Comparison of ENCODE assay signal across 7 mouse cellular contexts in genomic region chr2:109675973-109676617, GRCm38 (mm10). TPM values are rescaled to one million over a fixed set of nuclear protein-coding genes. Genes with fewer than 3 reads are reported as not detected.
A peak's percentile ranks its signal among the peaks of the same experiment; 100 is the strongest.
DNase-seq lines count a peak whose midpoint lies in the region; ATAC-seq and TF ChIP-seq lines count a peak whose summit lies in the region.

No protein-coding gene starts in this region.

- peak; percentile 3 for DNase-seq in MEL (ENCODE audit: low read depth, low spot score)
- DNase-seq in adrenal gland, adult 2 months, result peak; percentile 40
- peak; percentile 80 for DNase-seq in embryo, embryonic 9.5 days (ENCODE audit: extremely low spot score)
- peak; percentile 74 for DNase-seq in heart, postnatal 4 days
- DNase-seq in kidney, postnatal 4 days, result peak; percentile 88
- DNase-seq in midbrain, embryonic 11.5 days (ENCODE audit: low spot score, missing footprints), result peak; percentile 95
- peak; percentile 51 for DNase-seq in testis, postnatal 14 days (ENCODE audit: low spot score)

- TF ChIP-seq EP300 in MEL (IDR thresholded peaks at IDR 0.05; ENCODE audit: low read depth in 1 of 2, low read length in 2 of 2), result no peak

- H3K4me2 ChIP-seq in midbrain, embryonic 11.5 days, result peak overlapping the region; percentile 95

- H3K9me3 ChIP-seq in MEL (replicated peaks; ENCODE audit: insufficient read depth, low read length), result no peaks in the 10 kb centered on the region
- no peaks in the 10 kb centered on the region for H3K9me3 ChIP-seq in midbrain, embryonic 11.5 days (ENCODE audit: control insufficient read depth, low read length)

- H3K27ac ChIP-seq in MEL (ENCODE audit: control insufficient read depth, low read depth, low read length), result no peak overlapping the region
- H3K27ac ChIP-seq in midbrain, embryonic 11.5 days (ENCODE audit: low read depth, low read length), result no peak overlapping the region

- no peaks in the 10 kb centered on the region for H3K36me3 ChIP-seq in MEL (ENCODE audit: control insufficient read depth in 1 of 2, insufficient read depth in 2 of 2, low read length in 2 of 2)
- H3K36me3 ChIP-seq in midbrain, embryonic 11.5 days (ENCODE audit: control insufficient read depth, insufficient read depth, low read length), result no peaks in the 10 kb centered on the region

- TF ChIP-seq POLR2A in MEL (IDR thresholded peaks at IDR 0.05; ENCODE audit: control insufficient read depth in 1 of 2, insufficient read depth in 1 of 2, low read depth in 1 of 2, low read length in 2 of 2, poor library complexity in 1 of 2), result no peak

- H3K4me1 ChIP-seq in MEL (ENCODE audit: control insufficient read depth in 1 of 2, insufficient read depth in 2 of 2, low read length in 2 of 2), result no peaks in the 10 kb centered on the region
- peaks cover 19% of the 10 kb centered on the region; the same call in 1 of the 2 replicates for H3K4me1 ChIP-seq in midbrain, embryonic 11.5 days (ENCODE audit: control insufficient read depth, insufficient read depth, low read length)

- H3K9ac ChIP-seq in MEL (ENCODE audit: control insufficient read depth, low read depth, low read length, poor library complexity, severe bottlenecking), result no peak overlapping the region
- no peak overlapping the region for H3K9ac ChIP-seq in midbrain, embryonic 11.5 days (ENCODE audit: low read length)

- ATAC-seq in midbrain, embryonic 11.5 days (ENCODE audit: low FRiP score), result no peak

- no peaks in the 10 kb centered on the region for H3K79me2 ChIP-seq in MEL (ENCODE audit: control insufficient read depth, insufficient read depth, low read length, poor library complexity)

- TF ChIP-seq RAD21 in MEL (IDR thresholded peaks at IDR 0.05; ENCODE audit: low read depth, low read length), result no peak

- no peak for TF ChIP-seq CTCF in MEL (IDR thresholded peaks at IDR 0.05 in 2 of 3, conservative IDR thresholded peaks at IDR 0.05 in 1 of 3; ENCODE audit: control insufficient read depth in 1 of 3, insufficient read depth in 1 of 3, low read depth in 2 of 3, low read length in 3 of 3, poor library complexity in 1 of 3, severe bottlenecking in 1 of 3)

- under 1% methylated on average over 29 of the region's 29 CpGs for WGBS in midbrain, embryonic 11.5 days

- H3K27me3 ChIP-seq in MEL (ENCODE audit: control insufficient read depth in 1 of 2, insufficient read depth in 2 of 2, low read length in 2 of 2), result no peaks in the 10 kb centered on the region
- H3K27me3 ChIP-seq in midbrain, embryonic 11.5 days (ENCODE audit: control insufficient read depth, insufficient read depth, low read length), result peaks cover 47% of the 10 kb centered on the region

- H3K4me3 ChIP-seq in MEL (ENCODE audit: control insufficient read depth in 1 of 2, insufficient read depth in 1 of 2, low read depth in 2 of 2, low read length in 2 of 2), result no peak overlapping the region
- peak overlapping the region; percentile 62 for H3K4me3 ChIP-seq in midbrain, embryonic 11.5 days (ENCODE audit: low read depth, low read length)

TF ChIP-seq in MEL, 35 proteins besides CTCF, POLR2A, EP300 and RAD21:
- TF ChIP-seq MAZ (IDR thresholded peaks at IDR 0.05; ENCODE audit: low read depth, low read length), result no peak
- no peak for TF ChIP-seq USF1 (IDR thresholded peaks at IDR 0.05; ENCODE audit: low read depth, low read length)
- no peak for TF ChIP-seq TBP (IDR thresholded peaks at IDR 0.05; ENCODE audit: low read depth, low read length)

RNA-seq across cellular contexts. Expression of gene Bdnf, which starts 1.6 kb away (rescaled TPM):
- total RNA-seq in MEL (2012; rRNA removed), result not detected in 2 replicates
- polyA plus RNA-seq in MEL (2012; ENCODE audit: insufficient read depth in 1 of 2, insufficient read length in 2 of 2, low read depth in 1 of 2, low replicate concordance in 2 of 2, missing spikeins in 1 of 2), result not detected
- total RNA-seq in adrenal gland, adult 2 months (2021), result under 1 TPM in 1 of 2 experiments, not detected in 1; 0.14 TPM
- 0.03 TPM in 1 of 2 replicates, not detected in the other for polyA plus RNA-seq in adrenal gland, adult 2 months (2012; rRNA removed)
- total RNA-seq in heart, postnatal 4 days (2021), result under 1 TPM; 0.47 to 0.67 TPM
- 1.3 and 1.7 TPM in 2 replicates for polyA plus RNA-seq in midbrain, embryonic 11.5 days (2014; fragmentation: Nextera tagmentation; extraction: Ambion mirVana)

Comparison
In these comparisons a context has a peak if more than half of its experiments do, and no peak if none do; other contexts are left out.
1. DNase-seq: peak in every context shown above with its lines; median percentile 95 in midbrain, embryonic 11.5 days; 88 in kidney, postnatal 4 days; 80 in embryo, embryonic 9.5 days; 74 in heart, postnatal 4 days; 51 in testis, postnatal 14 days; 40 in adrenal gland, adult 2 months; 3 in MEL.